Mouse (Mus musculus): Measurements from ENCODE around the gene Zfp69.

The Zfp69 gene

GRCm38 (mm10) chr4:120924554-120925299, 26.8 kb downstream of the Zfp69 start, which contains the start of gene Exo5:
Gene Exo5 (minus strand): TSS chr4:120925017.
- DNase-seq (ENCODE audit: low read depth), result peak; percentile 93

DNA sequence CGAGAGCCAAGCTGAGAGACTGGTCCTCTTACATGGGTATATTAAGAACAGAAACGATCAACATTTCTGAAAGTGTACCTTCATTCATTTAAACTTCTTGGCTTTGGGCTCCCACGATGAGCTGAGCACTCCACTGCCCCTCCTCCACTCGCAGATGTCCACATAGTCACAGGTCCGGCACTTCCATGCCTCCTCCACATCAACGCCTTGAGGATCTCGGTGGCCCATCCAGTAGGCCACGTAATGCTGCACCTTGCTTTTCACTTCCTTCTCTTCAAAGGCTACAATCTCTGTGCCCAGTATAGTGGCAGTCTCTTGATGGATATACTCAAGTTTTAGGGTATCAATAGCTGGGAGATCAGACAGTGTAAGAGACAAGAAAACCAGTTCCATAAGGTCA, 30.0 kb downstream of the Zfp69 start:
- no peak for DNase-seq (ENCODE audit: low read depth)

- DNase-seq (ENCODE audit: low read depth), result no peak
Measured at GRCm38 (mm10) chr4:120914501-120914900, 37.0 kb downstream of the Zfp69 start.

DNA sequence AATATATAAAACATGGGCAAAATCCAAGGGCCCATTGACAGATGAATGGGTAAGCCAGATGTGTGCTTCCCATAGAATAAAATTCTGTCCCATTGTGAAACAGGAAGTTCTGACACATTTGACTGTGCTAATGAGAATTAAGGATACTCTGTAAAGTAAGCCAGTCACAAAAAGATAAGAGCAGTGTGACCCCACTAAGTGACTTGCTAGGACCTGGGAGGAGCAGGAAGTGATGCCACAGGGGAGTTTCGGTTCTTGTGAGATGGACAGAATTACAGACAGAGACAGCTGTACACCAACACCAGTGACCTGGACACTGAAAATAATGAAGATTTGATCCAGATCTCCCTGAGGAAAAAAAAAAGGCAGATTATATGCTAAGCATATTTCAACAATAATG, 37.6 kb downstream of the Zfp69 start:
- no peak for DNase-seq (ENCODE audit: low read depth)

GRCm38 (mm10) chr4:120913443-120913842, 38.1 kb downstream of the Zfp69 start:
- no peak for DNase-seq (ENCODE audit: low read depth)

DNA sequence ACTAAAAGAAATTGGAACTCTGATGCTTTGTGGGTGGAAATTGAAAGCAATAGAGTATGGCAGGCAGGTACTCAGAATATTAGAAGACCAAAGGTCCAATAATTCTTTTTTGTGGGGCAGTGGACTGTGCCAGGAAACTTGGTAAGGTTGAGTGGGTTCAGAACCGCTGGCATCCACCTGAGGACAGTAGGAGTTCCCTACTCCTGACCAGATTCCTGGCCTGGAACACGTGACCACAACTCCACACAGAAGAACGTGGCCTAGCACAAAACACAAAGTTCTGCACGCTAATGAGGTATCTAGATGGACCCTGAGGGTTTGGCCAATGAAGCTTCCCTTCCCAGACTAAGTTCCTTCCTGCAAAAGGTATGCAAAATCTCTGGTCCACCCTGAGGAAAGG, 38.6 kb downstream of the Zfp69 start:
- no peak for DNase-seq (ENCODE audit: low read depth)

GRCm38 (mm10) chr4:120911086-120911485, 40.4 kb downstream of the Zfp69 start:
- no peak for DNase-seq (ENCODE audit: low read depth)

DNA sequence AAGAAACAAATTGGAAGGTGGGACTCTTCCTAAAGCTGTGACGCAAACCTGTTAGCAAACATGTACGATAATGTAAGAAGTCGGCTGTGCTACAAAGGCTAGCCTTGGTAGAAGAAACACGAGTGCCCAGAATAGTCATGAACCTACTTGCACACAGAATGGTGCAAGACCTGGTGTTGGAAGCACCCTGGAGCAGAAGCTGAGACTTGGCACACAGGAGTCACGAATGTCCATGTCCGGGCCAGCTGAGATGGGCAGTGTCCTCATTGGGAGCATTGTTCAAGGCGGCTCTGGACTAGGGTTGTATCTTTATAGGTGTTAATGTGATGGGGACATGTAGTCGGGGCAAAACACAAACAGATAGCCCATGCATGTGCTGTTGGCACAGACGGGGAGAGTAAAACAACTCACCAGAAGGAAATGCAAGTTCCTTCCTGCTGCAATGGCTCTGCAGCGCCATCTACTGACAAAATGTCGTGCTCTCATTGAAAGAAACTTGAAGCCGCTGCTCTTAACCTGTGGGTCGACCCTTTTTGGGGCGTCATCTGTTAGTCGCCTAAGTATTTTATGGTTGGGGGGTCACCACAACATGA, 41.8 kb downstream of the Zfp69 start:
- DNase-seq (ENCODE audit: low read depth), result peak; percentile 87

DNA sequence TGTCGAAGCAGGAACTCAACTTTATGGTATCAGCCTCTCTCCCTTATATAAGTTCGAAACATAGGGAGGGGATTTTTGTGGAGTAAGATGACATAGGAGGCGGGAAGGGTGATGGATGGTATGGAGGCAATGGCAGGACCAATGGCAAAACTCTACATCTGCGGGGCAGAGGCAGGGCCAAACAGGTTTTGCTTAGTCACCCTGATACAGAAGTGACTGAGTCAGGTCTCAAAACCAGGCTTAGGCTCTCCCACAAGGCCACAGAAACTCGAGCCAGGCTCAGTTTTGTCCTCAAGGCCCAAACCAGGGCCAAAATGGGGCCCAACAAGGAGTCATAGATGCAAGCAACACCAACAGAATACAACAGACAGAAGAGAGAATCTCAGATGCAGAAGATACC, 45.9 kb downstream of the Zfp69 start:
- DNase-seq (ENCODE audit: low read depth), result no peak

GRCm38 (mm10) chr4:120904533-120904932, 47.0 kb downstream of the Zfp69 start:
- no peak for DNase-seq (ENCODE audit: low read depth)

DNA sequence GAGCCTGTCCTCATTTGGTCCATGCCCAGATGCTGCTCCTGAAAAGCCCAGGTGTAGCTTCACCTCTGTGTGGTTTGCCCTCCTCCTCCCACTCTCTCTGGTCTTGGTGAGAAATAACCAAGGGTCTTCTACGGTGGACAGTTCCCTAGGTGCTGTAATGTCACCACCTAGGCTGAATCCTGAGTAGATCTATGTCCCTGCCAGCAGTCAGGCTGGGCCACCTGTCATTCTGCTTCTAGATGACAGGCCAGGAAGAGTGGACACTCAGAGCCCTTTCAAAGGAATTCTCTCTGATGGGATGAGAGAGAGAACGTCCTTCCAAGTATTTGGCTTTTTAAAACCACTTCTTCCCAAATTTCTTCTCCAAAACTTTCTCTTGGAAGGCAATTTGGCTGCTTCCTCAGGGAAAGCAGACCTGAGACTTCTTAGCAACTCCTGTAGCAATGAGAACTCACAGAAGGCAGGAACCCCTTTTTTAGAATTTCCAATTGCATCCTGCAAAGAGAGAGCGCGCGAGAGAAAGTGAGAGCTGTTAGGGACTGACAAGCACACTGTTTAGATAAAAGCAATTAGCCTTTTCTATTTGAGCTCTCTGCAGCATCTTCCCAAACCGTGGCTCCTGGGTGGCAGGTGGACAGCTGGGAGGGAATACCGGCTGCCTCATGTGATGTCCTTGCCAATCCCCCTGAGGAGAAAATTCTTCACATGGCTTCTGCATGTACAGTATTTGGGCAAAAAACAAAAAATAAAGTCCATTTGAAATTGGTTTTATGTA, 55.5 kb downstream of the Zfp69 start:
- no peak for DNase-seq (ENCODE audit: low read depth)

DNA sequence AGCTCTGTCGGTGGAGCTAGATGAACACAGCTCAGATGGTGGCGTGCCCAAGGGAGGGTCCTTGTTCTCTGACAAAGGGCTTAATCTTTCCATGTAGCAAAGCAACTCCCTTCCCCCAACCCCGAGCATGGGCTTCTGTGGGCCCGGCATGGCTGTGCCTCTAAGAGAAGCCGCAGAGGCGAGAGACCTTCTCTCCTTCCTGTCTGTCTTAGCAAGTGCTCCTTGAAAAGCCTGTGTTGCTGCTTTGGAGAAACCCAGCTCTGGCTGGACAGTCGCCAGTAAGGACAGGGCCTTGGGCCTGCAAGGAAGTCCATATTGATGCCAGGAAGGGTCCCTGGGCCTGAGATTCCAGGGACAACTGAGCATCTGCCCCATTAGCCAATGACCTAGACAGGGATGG, 56.3 kb downstream of the Zfp69 start:
- DNase-seq (ENCODE audit: low read depth), result no peak

GRCm38 (mm10) chr4:120894584-120894983, 56.9 kb downstream of the Zfp69 start:
- DNase-seq (ENCODE audit: low read depth), result no peak

GRCm38 (mm10) chr4:120893656-120894401, 57.7 kb downstream of the Zfp69 start:
- no peak for DNase-seq (ENCODE audit: low read depth)

DNA sequence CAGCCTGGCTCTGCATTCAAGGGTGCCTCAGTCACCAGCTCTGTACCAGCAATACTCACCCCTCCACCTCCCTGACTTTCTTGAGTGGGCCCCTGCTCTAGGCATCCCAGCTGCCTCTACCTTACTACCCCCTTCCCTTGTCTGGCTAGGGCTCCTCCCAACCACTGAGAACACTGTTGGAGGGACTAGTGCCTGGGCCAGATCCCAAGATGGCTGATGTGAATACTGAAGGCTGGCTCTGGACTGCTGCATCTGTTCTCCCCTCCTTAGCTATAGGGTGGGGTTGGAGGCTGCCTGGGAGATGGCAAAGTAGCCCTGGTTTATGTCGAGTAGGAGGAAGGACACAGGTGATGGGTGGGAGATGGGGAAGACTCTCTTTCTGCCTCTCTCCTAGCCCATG, 59.0 kb downstream of the Zfp69 start:
- DNase-seq (ENCODE audit: low read depth), result no peak

GRCm38 (mm10) chr4:120891960-120892359, 59.5 kb downstream of the Zfp69 start:
- no peak for DNase-seq (ENCODE audit: low read depth)

GRCm38 (mm10) chr4:120890754-120891440, 60.6 kb downstream of the Zfp69 start:
- DNase-seq (ENCODE audit: low read depth), result no peak

DNA sequence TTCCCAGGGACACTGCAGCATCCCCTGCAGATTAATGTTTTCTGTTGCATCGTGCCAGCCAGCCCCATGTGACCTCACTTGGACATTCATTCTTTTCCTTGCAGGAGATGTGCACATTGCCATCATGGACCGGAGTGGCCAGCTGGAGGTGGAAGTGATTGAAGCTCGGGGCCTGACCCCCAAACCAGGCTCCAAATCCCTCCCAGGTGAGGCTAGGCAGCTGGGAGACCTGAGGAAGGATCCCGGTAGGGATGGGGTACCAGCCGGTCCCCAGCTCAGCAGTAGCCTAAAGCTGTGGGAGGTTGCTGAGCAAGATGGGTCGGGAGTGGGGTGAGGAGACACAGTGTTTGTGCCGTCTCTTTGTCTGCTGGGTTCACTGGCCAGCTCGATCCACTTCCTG, 62.6 kb downstream of the Zfp69 start:
- DNase-seq (ENCODE audit: low read depth), result no peak

GRCm38 (mm10) chr4:120887381-120888112, 64.0 kb downstream of the Zfp69 start:
- peak; percentile 65 for DNase-seq (ENCODE audit: low read depth)

GRCm38 (mm10) chr4:120886811-120887210, 64.7 kb downstream of the Zfp69 start:
- DNase-seq (ENCODE audit: low read depth), result no peak

DNA sequence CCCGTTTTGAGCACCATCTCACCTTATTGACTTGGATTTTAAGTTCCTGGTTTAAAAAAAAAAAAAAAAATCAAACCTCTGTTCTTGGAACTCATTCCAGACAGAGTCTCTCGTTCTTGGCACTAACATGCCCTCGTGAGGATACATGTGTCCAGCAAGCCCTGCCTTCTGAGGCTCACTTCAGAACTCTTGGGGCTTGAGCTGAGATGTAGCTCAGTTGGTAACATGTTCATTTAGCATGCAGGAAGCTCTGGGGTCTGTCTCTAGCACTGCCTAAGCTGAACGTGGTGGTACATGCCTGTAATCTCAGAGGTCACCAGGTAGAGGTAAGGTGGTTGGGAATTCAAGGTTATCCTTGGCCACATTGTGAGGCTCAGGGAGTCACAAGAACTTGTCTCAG, 65.4 kb downstream of the Zfp69 start:
- DNase-seq (ENCODE audit: low read depth), result no peak
